Mouse (Mus musculus) small intestine, adult 2 months (tissue): ENCODE measurements at regions not wholly inside any gene's neighbourhood (a gene's known extent, or its start where the extent isn't known, plus 50 kb on each side); places are given as distances from the start of the nearest gene placed in this dataset.

Source experiments
- H3K27ac ChIP-seq: fragments of 200-500 bp; 2 replicates; pipeline ENCODE4 v1.5.1; 2012; ENCODE audit warnings: low read depth, low read length, control low read depth, inconsistent platforms; ENCODE audit not compliant: insufficient read depth
- H3K27me3 ChIP-seq: fragments of 200-500 bp; 2 replicates; pipeline ENCODE4 v1.6.1; 2012; ENCODE audit warnings: mild to moderate bottlenecking, moderate library complexity, low read length, inconsistent platforms; ENCODE audit not compliant: control insufficient read depth, insufficient read depth
- H3K36me3 ChIP-seq: fragments of 200-500 bp; 2 replicates; pipeline ENCODE4 v1.6.1; 2012; ENCODE audit warnings: mild to moderate bottlenecking, low read length, control low read depth, inconsistent platforms; ENCODE audit not compliant: control insufficient read depth, insufficient read depth
- H3K4me1 ChIP-seq: fragments of 200-500 bp; 2 replicates; pipeline ENCODE4 v1.6.1; 2012; ENCODE audit warnings: low read length, inconsistent platforms, mixed read lengths; ENCODE audit not compliant: control insufficient read depth, insufficient read depth, insufficient read length
- H3K4me3 ChIP-seq: fragments of 200-500 bp; 2 replicates; pipeline ENCODE4 v1.5.1; 2012; ENCODE audit warnings: low read depth, mild to moderate bottlenecking, control low read depth, inconsistent platforms, low read length, moderate library complexity
- CTCF ChIP-seq: fragments of 200-500 bp; IDR thresholded peaks from 2 replicates; pipeline ENCODE4 v1.5.1; 2012; ENCODE audit warnings: low read depth, mild to moderate bottlenecking, control low read depth, inconsistent platforms, low read length, moderate library complexity, mixed read lengths; ENCODE audit not compliant: insufficient replicate concordance, insufficient read length; ENCODE audit errors: extremely low read depth
- POLR2A ChIP-seq: fragments of 200-500 bp; IDR thresholded peaks from 2 replicates; pipeline ENCODE4 v1.6.1; 2012; ENCODE audit warnings: low read depth, mild to moderate bottlenecking, control low read depth, inconsistent platforms, low read length, moderate library complexity
- WGBS: fragments of 180-500 bp; shearing (Covaris S2); methylation state at CpG from one replicate; pipeline ENCODE4 v1.1.7; 2018; 5-methylcytosine and 5-hydroxymethylcytosine counted together

DNA sequence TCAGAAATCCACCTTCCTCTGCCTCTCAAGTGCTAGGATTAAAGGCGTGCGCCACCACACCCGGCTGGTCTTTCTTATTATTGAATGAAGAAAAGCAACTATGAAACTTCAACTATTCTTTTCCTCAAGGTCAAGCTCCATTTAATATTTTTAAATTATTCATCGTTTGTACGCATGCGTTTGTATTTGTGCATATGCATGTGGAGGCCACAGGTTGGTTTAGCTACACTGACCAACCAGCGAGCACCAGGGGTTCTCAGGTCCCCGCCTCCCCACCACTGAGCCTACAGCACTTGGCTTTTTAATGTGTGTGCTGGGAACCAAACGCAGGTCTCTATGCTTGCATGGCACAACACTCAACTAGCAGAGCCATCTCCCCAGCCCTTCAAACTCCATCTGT, 51.0 kb upstream of the Tmem252 start:
- 95% methylated on average over 9 of the region's 9 CpGs for WGBS
- no peaks in the 10 kb centered on the region for H3K36me3 ChIP-seq
- H3K27me3 ChIP-seq, result no peaks in the 10 kb centered on the region
- H3K4me3 ChIP-seq, result no peak overlapping the region
- TF ChIP-seq CTCF, result no peak
- no peak for TF ChIP-seq POLR2A
- H3K4me1 ChIP-seq, result no peaks in the 10 kb centered on the region
- H3K27ac ChIP-seq, result no peak overlapping the region

DNA sequence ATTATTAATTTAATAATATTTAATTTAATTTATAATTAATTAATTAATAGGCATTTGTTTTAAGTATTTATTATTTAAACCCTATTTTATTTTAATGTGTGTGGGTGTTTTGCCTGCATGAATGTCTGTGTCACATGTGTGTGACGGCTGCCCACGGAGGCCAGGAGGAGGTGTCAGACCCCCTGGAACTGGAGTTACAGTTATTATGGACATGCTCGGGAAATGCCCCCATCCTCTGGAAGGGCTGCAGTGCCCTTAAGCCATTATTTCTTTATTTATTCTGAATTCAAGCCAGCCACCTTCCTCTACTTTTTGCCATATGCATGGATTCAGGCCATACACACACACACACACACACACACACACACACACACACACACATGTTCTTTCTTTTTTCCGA, 51.5 kb upstream of the Tmem252 start:
- 77% methylated on average over 4 of the region's 4 CpGs for WGBS
- no peak for TF ChIP-seq CTCF
- no peak for TF ChIP-seq POLR2A
- Histone ChIP-seq H3K4me1 (no peaks in the 10 kb centered on the region), H3K36me3 (no peaks in the 10 kb centered on the region), H3K27ac (no peak overlapping the region), H3K4me3 (no peak overlapping the region), H3K27me3 (no peaks in the 10 kb centered on the region)

DNA sequence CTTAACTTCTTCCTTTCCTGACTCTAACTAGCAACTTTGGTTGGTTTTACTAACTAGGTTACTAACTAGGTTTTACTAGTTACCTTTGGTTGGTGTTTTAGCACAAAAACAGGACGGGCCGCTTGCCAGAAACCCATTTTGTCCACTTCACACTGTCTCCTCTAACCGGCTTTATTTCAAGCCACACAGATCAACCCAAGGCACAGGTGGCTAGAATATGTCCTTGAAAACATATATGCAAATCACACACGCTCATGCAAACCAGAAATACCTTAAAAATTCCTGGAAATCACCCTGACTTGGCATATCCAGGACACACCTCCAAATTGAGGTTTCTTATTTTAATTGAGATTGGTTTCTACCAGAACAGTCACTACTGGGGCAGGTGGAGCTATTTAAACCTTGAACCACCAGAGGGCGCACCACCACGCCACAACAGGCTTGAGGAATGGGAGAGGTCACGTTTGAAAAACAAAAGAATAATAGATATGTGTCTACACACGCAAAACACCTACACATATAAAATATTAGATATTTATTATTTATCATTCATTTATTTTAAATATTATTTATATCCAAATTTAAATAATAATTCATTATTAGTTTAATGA, 52.1 kb upstream of the Tmem252 start:
- no peak for TF ChIP-seq POLR2A
- TF ChIP-seq CTCF, result peak; percentile 89; the same call in 1 of the 2 replicates
- WGBS, result 31% methylated on average over 8 of the region's 8 CpGs
- H3K4me3 ChIP-seq, result no peak overlapping the region
- H3K27ac ChIP-seq, result no peak overlapping the region
- no peaks in the 10 kb centered on the region for H3K27me3 ChIP-seq
- no peaks in the 10 kb centered on the region for H3K36me3 ChIP-seq
- no peaks in the 10 kb centered on the region for H3K4me1 ChIP-seq

- Histone ChIP-seq H3K27me3 (no peaks in the 10 kb centered on the region), H3K4me3 (no peak overlapping the region), H3K36me3 (no peaks in the 10 kb centered on the region), H3K27ac (no peak overlapping the region), H3K4me1 (no peaks in the 10 kb centered on the region)
- WGBS, result 87% methylated on average over 7 of the region's 7 CpGs
- TF ChIP-seq CTCF (no peak), POLR2A (no peak)
These were observed 58.0 kb upstream of the Tmem252 start for GRCm38 (mm10) chr19:24615762-24616310.

DNA sequence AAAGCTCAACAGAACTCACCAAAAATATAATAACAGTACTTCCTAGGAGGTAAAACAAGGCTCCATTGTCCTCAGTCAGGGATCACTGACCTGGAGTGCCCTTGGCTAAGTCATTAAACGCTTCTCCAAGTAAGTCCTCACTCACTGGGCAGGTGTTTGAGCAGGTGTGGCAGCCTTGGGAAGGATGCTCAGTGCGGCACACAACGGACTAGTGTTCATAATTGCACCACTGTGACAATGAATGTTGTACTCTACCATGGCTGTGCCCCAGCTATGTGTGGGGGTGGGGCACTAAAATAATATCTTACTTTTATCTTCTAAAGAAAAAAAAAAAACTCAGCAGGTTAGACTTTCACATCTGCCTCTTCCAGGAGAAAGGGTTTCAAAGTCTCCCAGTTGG, 52.2 kb upstream of the Pip5k1b start:
- H3K27me3 ChIP-seq, result no peaks in the 10 kb centered on the region
- H3K36me3 ChIP-seq, result no peaks in the 10 kb centered on the region
- no peak overlapping the region for H3K4me3 ChIP-seq
- H3K27ac ChIP-seq, result no peak overlapping the region
- H3K4me1 ChIP-seq, result peaks cover 10% of the 10 kb centered on the region; the same call in 1 of the 2 replicates
- WGBS, result 30% methylated on average over 3 of the region's 3 CpGs
- TF ChIP-seq CTCF (no peak), POLR2A (no peak)

DNA sequence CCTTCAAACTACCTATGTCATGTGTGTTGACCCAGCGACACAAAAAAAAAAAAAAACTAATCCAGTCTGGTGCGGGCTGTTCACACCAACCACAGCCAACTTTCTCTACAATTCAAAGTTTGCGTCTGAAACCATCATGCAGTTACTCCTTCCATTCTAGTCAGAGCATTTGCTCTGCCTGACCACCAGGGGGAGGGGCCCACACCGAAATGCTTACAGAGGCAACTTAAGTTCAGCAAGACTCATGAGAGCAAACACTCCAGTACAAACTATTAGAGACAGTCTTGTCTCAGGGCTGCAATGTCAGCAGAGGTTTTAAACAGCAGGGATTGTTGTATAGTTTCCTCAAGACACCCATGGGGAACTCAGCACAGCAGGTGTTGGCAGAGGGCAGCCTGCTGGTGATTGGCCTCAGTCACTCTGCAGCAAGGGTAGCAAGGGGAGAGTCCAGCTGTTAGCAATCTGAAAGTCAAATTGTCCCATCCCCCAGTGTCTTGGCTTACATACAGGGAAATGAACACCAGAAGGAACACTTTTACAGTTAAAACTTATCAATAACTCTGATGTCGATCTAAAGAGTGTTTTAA, 50.8 kb upstream of the Pip5k1b start:
- WGBS, result 27% methylated on average over 5 of the region's 5 CpGs
- Histone ChIP-seq H3K4me1 (peaks cover 10% of the 10 kb centered on the region; the same call in 1 of the 2 replicates), H3K4me3 (no peak overlapping the region), H3K27me3 (no peaks in the 10 kb centered on the region), H3K27ac (peak overlapping the region; percentile 66), H3K36me3 (no peaks in the 10 kb centered on the region)
- TF ChIP-seq CTCF, result peak; percentile 69; the same call in 1 of the 2 replicates
- no peak for TF ChIP-seq POLR2A
